Mouse (Mus musculus): ENCODE results near the gene Clpsl2.
A peak's percentile ranks its signal among the peaks of the same experiment; 100 is the strongest.

The Clpsl2 gene

GRCm38 (mm10) chr17:28549111-28549510, at the start of gene Clpsl2:
Gene Clpsl2, plus strand, starts transcription at chr17:28549411.
- no peak for DNase-seq

DNA sequence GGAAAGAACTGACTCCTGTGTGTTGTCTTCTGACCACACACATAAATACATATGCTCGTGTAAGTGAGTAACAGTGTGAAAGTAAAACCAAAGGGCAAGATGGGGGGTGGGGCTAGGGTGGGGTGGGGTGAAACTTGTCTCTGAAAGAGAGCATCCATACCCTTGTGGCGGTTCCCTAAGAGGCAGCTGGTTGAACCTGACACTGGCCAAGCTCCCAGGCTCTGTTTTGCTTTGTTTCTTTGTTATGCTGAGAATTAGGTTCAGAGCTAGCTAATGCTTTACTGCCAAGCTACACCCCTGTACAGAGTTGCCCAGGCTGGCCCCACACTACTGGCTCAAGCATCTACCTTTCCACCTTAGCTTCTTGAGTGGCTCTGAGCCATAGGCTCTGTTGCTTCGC, 48.7 kb upstream of the Clpsl2 start:
- DNase-seq = no peak

DNA sequence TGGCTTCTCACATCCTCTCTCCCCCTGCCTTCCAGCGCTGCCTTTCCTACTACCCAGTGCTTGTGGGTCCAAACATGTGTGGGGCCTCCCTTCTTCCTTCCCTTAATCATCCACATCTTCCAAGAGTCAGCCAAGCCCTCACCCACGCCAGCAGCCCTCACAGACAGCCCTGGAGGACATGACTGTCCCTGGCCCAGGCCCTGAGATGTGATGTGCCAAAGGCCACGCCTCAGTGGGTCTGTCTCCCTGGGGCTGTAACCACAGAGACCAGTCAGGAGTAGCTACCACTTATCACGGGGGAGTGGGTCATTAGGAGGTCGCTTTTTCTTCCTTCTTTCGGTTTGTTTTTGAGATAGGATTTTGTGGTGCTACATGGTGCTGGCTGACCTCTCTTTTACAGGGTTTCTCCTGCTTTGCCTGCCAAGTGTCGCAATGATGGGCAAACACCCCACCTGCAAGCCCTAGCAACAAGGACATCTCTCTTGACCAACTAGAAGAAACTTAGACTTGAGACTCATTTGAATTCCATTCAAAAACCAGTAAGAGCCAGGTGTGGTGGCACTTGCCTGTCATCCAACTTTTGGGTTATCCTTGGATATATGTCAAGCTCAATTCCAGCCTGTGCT, 46.9 kb upstream of the Clpsl2 start:
- DNase-seq = no peak

GRCm38 (mm10) chr17:28504182-28504581, 45.0 kb upstream of the Clpsl2 start:
- DNase-seq = no peak

DNA sequence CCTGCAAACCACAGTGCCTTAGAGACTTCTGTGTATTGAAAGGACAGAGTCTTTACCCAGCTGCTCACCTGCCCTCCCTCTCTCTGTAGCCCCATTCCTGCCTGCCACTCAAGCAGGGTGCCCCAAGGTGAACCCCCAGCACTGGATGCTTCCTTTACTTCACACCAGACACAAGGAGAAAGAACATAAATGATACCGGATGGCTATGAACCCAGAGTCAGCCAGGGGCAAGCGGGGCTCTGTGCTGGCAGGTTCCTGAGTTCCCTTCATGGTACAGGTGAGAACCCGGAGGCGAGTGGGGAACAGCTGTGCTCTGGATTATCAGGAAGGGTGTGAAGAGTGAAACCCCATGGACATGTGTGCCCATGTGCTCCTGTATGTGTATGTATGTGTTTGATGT, 43.6 kb upstream of the Clpsl2 start:
- no peak for DNase-seq

DNA sequence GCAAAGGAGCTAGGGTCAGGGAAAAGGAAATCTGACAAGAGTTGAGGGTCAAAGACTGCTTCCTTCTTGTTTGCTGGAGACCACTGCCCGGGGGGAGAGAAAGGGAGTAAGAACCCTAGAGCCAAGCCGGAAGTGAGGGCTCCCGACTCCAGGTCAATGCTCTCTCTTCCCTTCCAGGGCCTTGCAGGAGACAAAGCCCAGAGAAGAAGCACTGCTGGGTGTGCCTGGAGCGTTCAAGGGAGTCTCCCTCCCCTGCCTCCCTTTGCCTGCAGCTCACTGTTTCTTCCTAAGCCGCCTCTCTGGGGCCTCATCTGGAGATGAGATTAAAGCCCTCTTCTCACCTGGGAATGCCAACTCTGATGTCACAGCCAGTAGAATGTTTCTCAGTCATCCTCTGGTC, 42.3 kb upstream of the Clpsl2 start:
- no peak for DNase-seq

GRCm38 (mm10) chr17:28507496-28507895, 41.7 kb upstream of the Clpsl2 start:
- no peak for DNase-seq

DNA sequence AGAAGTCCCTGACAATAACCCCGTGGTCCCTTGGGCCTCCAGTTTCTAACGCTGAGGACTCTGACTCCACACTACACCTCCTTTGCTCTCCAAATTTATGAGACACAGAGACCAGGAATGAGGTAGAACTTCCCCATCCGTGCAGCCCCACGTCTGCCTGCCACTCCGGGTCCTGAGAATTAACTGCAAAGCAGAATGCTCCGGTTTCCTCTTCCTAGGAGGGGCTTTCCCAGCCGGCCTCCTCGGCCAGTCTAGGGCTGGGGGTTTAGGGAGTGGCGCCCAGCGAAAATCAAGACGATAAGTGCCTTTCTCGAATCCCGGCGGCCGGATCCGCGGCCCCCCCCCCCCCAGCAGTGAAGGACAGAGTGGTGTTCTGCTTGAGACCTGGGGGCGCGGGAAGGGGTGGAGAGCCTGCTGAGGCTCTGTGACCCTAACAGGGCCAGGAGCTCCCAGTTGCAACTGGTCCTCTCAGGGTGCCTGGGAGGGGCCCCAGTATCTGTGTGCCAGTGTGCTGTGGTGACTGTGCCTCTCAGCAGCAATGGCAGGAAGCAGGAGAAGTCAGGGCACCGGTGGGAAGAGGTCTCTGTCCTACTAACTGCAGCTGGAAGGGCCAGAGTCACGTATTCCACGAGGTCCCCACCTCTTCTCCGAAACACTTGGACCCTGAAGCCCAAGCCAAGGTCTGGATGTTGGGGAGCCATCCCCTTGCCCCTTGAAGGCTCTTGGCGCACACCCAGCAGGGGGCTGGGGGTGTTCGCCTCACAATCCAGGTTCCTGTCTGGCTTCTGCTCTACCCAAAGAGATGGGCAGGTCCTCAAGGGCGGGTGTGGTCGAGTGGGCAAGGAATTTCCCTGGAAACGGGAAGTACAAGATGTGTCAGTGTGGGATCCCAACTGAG, 38.5 kb upstream of the Clpsl2 start:
- no peak for DNase-seq

- no peak for DNase-seq
Measured at GRCm38 (mm10) chr17:28511616-28512541, 37.3 kb upstream of the Clpsl2 start.

DNA sequence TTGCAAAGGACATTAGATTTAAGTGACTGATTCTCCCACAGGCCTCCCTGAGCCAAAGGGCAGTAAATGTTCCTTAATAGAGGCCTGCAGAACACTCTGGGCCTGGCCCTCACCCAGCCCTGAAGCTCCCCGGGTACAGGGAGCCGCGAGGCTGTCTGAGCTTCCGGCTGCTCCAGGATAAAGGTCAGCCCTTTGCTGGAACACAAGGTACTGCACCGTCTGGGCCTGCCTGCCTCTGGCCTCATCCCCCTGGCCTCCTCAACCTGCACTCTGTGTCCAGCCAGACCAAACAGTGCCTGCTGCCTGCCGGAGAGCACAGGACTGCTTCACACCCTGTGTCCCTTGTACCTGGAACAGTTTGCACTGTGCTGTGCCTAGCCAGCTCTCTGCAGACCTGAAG, 36.5 kb upstream of the Clpsl2 start:
- no peak for DNase-seq

- no peak for DNase-seq
Measured at GRCm38 (mm10) chr17:28513337-28513736, 35.9 kb upstream of the Clpsl2 start.

GRCm38 (mm10) chr17:28513844-28514243, 35.4 kb upstream of the Clpsl2 start:
- DNase-seq = no peak

- no peak for DNase-seq
Measured at GRCm38 (mm10) chr17:28514555-28514954, 34.7 kb upstream of the Clpsl2 start.

DNA sequence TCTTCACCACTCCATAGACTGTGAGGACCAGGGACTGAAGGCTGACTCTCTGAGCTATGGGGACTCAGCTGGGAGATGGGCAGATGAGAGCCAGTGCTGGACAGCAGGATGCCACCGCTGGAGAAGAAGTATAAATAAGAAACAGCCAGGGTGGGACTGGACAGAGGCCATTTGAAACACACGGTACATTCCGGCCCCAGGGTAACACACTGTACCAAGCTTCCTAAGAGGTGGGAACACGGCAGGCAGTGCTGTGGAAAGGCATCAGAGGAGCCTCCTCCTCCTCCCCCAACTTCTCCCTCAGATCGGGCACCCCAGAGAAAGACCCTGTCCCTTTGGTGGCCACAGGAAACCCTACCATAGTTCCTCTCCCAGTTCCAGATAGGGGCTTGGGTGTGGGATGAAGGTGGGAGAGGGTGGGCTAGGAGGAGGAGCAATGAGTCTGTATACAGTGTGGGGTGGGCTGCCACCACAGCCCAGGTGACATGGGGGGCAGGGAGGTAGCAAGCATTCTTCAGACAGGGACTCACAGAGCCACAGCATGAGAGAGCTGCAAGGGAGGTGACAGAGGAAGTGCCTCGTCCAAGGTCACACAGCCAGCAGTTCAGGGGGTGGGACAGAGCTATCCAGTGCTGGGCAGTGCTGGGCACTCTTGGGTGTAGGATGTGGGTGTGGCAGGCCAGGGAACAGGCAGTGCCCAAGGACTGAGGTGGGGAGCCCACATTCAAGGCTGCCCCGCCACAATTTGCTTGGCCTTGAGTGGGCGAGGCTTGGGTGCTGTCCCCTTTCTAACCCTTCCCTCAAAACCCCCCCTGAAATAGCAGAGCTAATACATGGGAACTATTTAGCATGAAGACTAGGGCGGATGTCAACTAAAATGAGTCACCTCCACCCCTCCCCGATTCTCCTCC, 33.5 kb upstream of the Clpsl2 start:
- peak; percentile 38 for DNase-seq

GRCm38 (mm10) chr17:28516881-28517280, 32.3 kb upstream of the Clpsl2 start:
- DNase-seq = no peak

GRCm38 (mm10) chr17:28517441-28517955, 31.7 kb upstream of the Clpsl2 start, which contains the start of gene Fkbp5:
Gene Fkbp5, minus strand, starts transcription at chr17:28517527.
- DNase-seq = peak; percentile 90

- DNase-seq = peak; percentile 94
Measured at GRCm38 (mm10) chr17:28517956-28518614, 31.1 kb upstream of the Clpsl2 start.

GRCm38 (mm10) chr17:28518615-28519071, 30.6 kb upstream of the Clpsl2 start:
- DNase-seq = peak; percentile 42

- no peak for DNase-seq
Measured at GRCm38 (mm10) chr17:28519827-28520226, 29.4 kb upstream of the Clpsl2 start.

- DNase-seq = no peak
Measured at GRCm38 (mm10) chr17:28520561-28520960, 28.6 kb upstream of the Clpsl2 start.
